Comparison of ENCODE assay signal across 8 mouse cellular contexts in genomic region chr6:56832830-56833229, GRCm38 (mm10). TPM values are rescaled to one million over a fixed set of nuclear protein-coding genes. Genes with fewer than 3 reads are reported as not detected.
DNase-seq lines count a peak whose midpoint lies in the region; ATAC-seq and TF ChIP-seq lines count a peak whose summit lies in the region.

No protein-coding gene starts in this region.

- peak overlapping the region; percentile 69 for H3K4me3 ChIP-seq in erythroblast, embryonic 14.5 days (replicated peaks)
- peak overlapping the region; percentile 80 to 89 for H3K4me3 ChIP-seq in ES-E14 (ENCODE audit: insufficient read depth in 1 of 2, low read depth in 1 of 2, low read length in 2 of 2, poor library complexity in 1 of 2, severe bottlenecking in 1 of 2)
- peak overlapping the region; percentile 64 for H3K4me3 ChIP-seq in liver, embryonic 15.5 days (replicated peaks)
- no peak overlapping the region for H3K4me3 ChIP-seq in cerebellum, adult 2 months (replicated peaks; ENCODE audit: insufficient read depth, low read depth, low read length)

- peak overlapping the region; percentile 91; the same call in 1 of the 2 replicates for H3K9ac ChIP-seq in ES-E14 (ENCODE audit: insufficient read depth, low read depth, low read length, poor library complexity, severe bottlenecking)
- H3K9ac ChIP-seq in liver, embryonic 15.5 days, result no peak overlapping the region

- TF ChIP-seq POLR2A in cerebellum, adult 2 months (IDR thresholded peaks at IDR 0.05; ENCODE audit: borderline replicate concordance, insufficient read depth, low read length), result no peak

- H3K4me2 ChIP-seq in liver, embryonic 15.5 days, result peak overlapping the region; percentile 87

- H3K27ac ChIP-seq in ES-E14 (ENCODE audit: insufficient read depth, low read depth, low read length, poor library complexity, severe bottlenecking), result no peak overlapping the region; the same call in 1 of the 2 replicates
- H3K27ac ChIP-seq in liver, embryonic 15.5 days (replicated peaks), result no peak overlapping the region
- no peak overlapping the region for H3K27ac ChIP-seq in cerebellum, adult 2 months (ENCODE audit: insufficient read depth, low read length)

- peaks cover 13% of the 10 kb centered on the region for H3K4me1 ChIP-seq in erythroblast, embryonic 14.5 days (ENCODE audit: control insufficient read depth)
- H3K4me1 ChIP-seq in ES-E14 (ENCODE audit: control insufficient read depth in 2 of 2, insufficient read depth in 2 of 2, low read length in 2 of 2, poor library complexity in 1 of 2), result peaks cover 2 to 3% of the 10 kb centered on the region in 2 experiments; a peak in 1 of 4 replicates
- peaks cover 14% of the 10 kb centered on the region for H3K4me1 ChIP-seq in liver, embryonic 15.5 days (replicated peaks)
- no peaks in the 10 kb centered on the region for H3K4me1 ChIP-seq in cerebellum, adult 2 months (ENCODE audit: control insufficient read depth, insufficient read depth, low read length)

- H3K9me3 ChIP-seq in erythroblast, embryonic 14.5 days (ENCODE audit: control insufficient read depth, low read length), result no peaks in the 10 kb centered on the region
- no peaks in the 10 kb centered on the region for H3K9me3 ChIP-seq in ES-E14 (ENCODE audit: control insufficient read depth, insufficient read depth, low read depth, low read length)
- H3K9me3 ChIP-seq in liver, embryonic 15.5 days (replicated peaks), result no peaks in the 10 kb centered on the region

- ATAC-seq in erythroblast, adult 5-6 weeks (replicated peaks; ENCODE audit: low FRiP score, poor library complexity, severe bottlenecking), result no peak
- no peak for ATAC-seq in liver, embryonic 15.5 days (ENCODE audit: insufficient read depth)

- TF ChIP-seq CTCF in cerebellum, adult 2 months (IDR thresholded peaks at IDR 0.05; ENCODE audit: borderline replicate concordance, insufficient read depth, low read depth, low read length), result no peak

- peaks cover 28% of the 10 kb centered on the region for H3K27me3 ChIP-seq in erythroblast, embryonic 14.5 days (ENCODE audit: control insufficient read depth)
- H3K27me3 ChIP-seq in liver, embryonic 15.5 days, result peaks cover 20% of the 10 kb centered on the region
- H3K27me3 ChIP-seq in cerebellum, adult 2 months (ENCODE audit: control insufficient read depth, insufficient read depth, low read length), result no peaks in the 10 kb centered on the region

- H3K36me3 ChIP-seq in erythroblast, embryonic 14.5 days (ENCODE audit: control insufficient read depth), result no peaks in the 10 kb centered on the region; the same call in 1 of the 2 replicates
- peaks cover 8% of the 10 kb centered on the region; the same call in 1 of the 2 replicates for H3K36me3 ChIP-seq in ES-E14 (ENCODE audit: control insufficient read depth, insufficient read depth, low read length, poor library complexity, severe bottlenecking)
- no peaks in the 10 kb centered on the region for H3K36me3 ChIP-seq in liver, embryonic 15.5 days (replicated peaks)

- in situ Hi-C loops in ES-E14 (cut with MboI; ENCODE audit: low sequenced_read_pairs in 2 of 2, unreplicated experiment in 2 of 2), result no loop called here

- no peak for DNase-seq in ES-E14 (ENCODE audit: low read depth, low spot score)
- peak; percentile 10 for DNase-seq in forelimb bud, embryonic 11.5 days (ENCODE audit: low read depth, low spot score)
- no peak for DNase-seq in cerebellum, adult 2 months
- no peak for DNase-seq in testis, postnatal 14 days (ENCODE audit: low spot score)
- DNase-seq in thymus, postnatal 0 days (ENCODE audit: low spot score), result no peak

TF ChIP-seq in ES-E14, 5 proteins besides CTCF, POLR2A, EP300 and RAD21:
- no peak for TF ChIP-seq MAFK (IDR thresholded peaks at IDR 0.05; ENCODE audit: insufficient read depth, low read depth, low read length)
- no peak for TF ChIP-seq CHD2 (IDR thresholded peaks at IDR 0.05; ENCODE audit: low read depth, low read length)
- no peak for TF ChIP-seq ZNF384 (IDR thresholded peaks at IDR 0.05; ENCODE audit: low read depth, low read length)
- no peak for TF ChIP-seq HCFC1 (IDR thresholded peaks at IDR 0.05; ENCODE audit: borderline replicate concordance, insufficient read depth, low read length)
- no peak for TF ChIP-seq ZC3H11A (IDR thresholded peaks at IDR 0.05; ENCODE audit: borderline replicate concordance, low read depth, low read length)

RNA-seq across cellular contexts. Expression of gene Fkbp9, which starts 1.0 kb away (rescaled TPM):
- 0.04 and 0.05 TPM in 2 replicates for polyA plus RNA-seq in erythroblast, embryonic 14.5 days (2012)
- 1.3 TPM in 1 of 2 replicates, not detected in the other for total RNA-seq in erythroblast, adult 5-6 weeks (2015; ENCODE audit: low replicate concordance)
- total RNA-seq in erythroblast, adult 5-6 weeks (2017; ENCODE audit: low replicate concordance), result 1.3 and 2.5 TPM in 2 replicates
- 204 and 345 TPM in 2 replicates for total RNA-seq in ES-E14 (2012; rRNA removed)
- polyA plus RNA-seq in liver, embryonic 15.5 days (2015; fragmentation: Nextera tagmentation; extraction: Ambion mirVana), result 23.7 and 24.3 TPM in 2 replicates
- polyA plus RNA-seq in cerebellum, adult 2 months (2012; rRNA removed), result 19.3 and 19.7 TPM in 2 replicates
- polyA plus RNA-seq in thymus, postnatal 0 days (2015; fragmentation: Nextera tagmentation; extraction: Ambion mirVana), result 27.6 and 29.0 TPM in 2 replicates

RNA-seq across cellular contexts. Expression of gene Kbtbd2, which starts 35.2 kb away (rescaled TPM):
- polyA plus RNA-seq in erythroblast, embryonic 14.5 days (2012), result 0.36 and 0.48 TPM in 2 replicates
- total RNA-seq in erythroblast, adult 5-6 weeks (2015; ENCODE audit: low replicate concordance), result 42.7 and 44.9 TPM in 2 replicates
- 172 and 196 TPM in 2 replicates for total RNA-seq in erythroblast, adult 5-6 weeks (2017; ENCODE audit: low replicate concordance)
- total RNA-seq in ES-E14 (2012; rRNA removed), result 19.8 and 24.8 TPM in 2 replicates
- 15.6 TPM in 2 replicates for polyA plus RNA-seq in liver, embryonic 15.5 days (2015; fragmentation: Nextera tagmentation; extraction: Ambion mirVana)
- polyA plus RNA-seq in cerebellum, adult 2 months (2012; rRNA removed), result 34.4 and 35.6 TPM in 2 replicates
- 19.0 and 22.6 TPM in 2 replicates for polyA plus RNA-seq in thymus, postnatal 0 days (2015; fragmentation: Nextera tagmentation; extraction: Ambion mirVana)

Comparison
In these comparisons a context has a peak if more than half of its experiments do, and no peak if none do; other contexts are left out.
1. RNA of gene Fkbp9, which starts 1.0 kb away (polyA plus RNA-seq): 27.6 to 29.0 TPM in thymus, postnatal 0 days, 23.7 to 24.3 TPM in liver, embryonic 15.5 days and 19.3 to 19.7 TPM in cerebellum, adult 2 months; 0.04 to 0.05 TPM in erythroblast, embryonic 14.5 days; every median in the first group is over 10 times any median in the second.
2. RNA of gene Kbtbd2, which starts 35.2 kb away (polyA plus RNA-seq): 34.4 to 35.6 TPM in cerebellum, adult 2 months, 19.0 to 22.6 TPM in thymus, postnatal 0 days and 15.6 TPM in liver, embryonic 15.5 days; 0.36 to 0.48 TPM in erythroblast, embryonic 14.5 days; every median in the first group is over 10 times any median in the second.